Mouse (Mus musculus) intestine, embryonic 15.5 days (tissue): ENCODE results near the gene Slc2a2. TPM values are rescaled to one million over a fixed set of nuclear protein-coding genes. Genes with fewer than 3 reads are reported as not detected.

Experiments
- ATAC-seq: fragments of 200-750 bp; cut with Nextera tagmentation; 2 replicates; pipeline ENCODE4 v1.8.0; 2017; ENCODE audit warnings: moderate TSS enrichment, moderate library complexity
- H3K27ac ChIP-seq: fragments of 300-500 bp; sonication (generic); 2 replicates; pipeline ENCODE4 v1.5.1; 2015; ENCODE audit warnings: mild to moderate bottlenecking, inconsistent platforms
- H3K27me3 ChIP-seq: fragments of 300-500 bp; sonication (generic); replicated peaks from 2 replicates; pipeline ENCODE4 v1.6.1; 2015; ENCODE audit warnings: inconsistent platforms
- H3K36me3 ChIP-seq: fragments of 300-500 bp; sonication (generic); 2 replicates; pipeline ENCODE4 v1.6.1; 2015; ENCODE audit warnings: inconsistent platforms
- H3K4me1 ChIP-seq: fragments of 300-500 bp; sonication (generic); replicated peaks from 2 replicates; pipeline ENCODE4 v1.6.1; 2015; ENCODE audit warnings: inconsistent platforms
- H3K4me2 ChIP-seq: fragments of 300-500 bp; sonication (generic); replicated peaks from 2 replicates; pipeline ENCODE4 v1.6.1; 2015; ENCODE audit warnings: mild to moderate bottlenecking, inconsistent platforms
- H3K4me3 ChIP-seq: fragments of 300-500 bp; sonication (generic); replicated peaks from 2 replicates; pipeline ENCODE4 v1.5.1; 2015; ENCODE audit warnings: inconsistent platforms
- H3K9ac ChIP-seq: fragments of 300-500 bp; sonication (generic); 2 replicates; pipeline ENCODE4 v1.6.1; 2015; ENCODE audit warnings: inconsistent platforms
- H3K9me3 ChIP-seq: fragments of 300-500 bp; sonication (generic); 2 replicates; pipeline ENCODE4 v1.6.1; 2016; ENCODE audit warnings: inconsistent platforms
- WGBS: fragments of 180-500 bp; shearing (Covaris S2); methylation state at CpG from one replicate; pipeline ENCODE4 v1.1.7; 2015; 5-methylcytosine and 5-hydroxymethylcytosine counted together
- polyA plus RNA-seq: library from polyadenylated mRNA; unstranded; fragments of >200 nt; fragmentation: Nextera tagmentation; extraction: Ambion mirVana; gene quantifications from 2 replicates; pipeline ENCODE4 v1.2.1, GENCODE M21; 2015

The Slc2a2 gene
- polyA plus RNA-seq, 1 experiment from 2014 or later = 6.4 TPM

DNA sequence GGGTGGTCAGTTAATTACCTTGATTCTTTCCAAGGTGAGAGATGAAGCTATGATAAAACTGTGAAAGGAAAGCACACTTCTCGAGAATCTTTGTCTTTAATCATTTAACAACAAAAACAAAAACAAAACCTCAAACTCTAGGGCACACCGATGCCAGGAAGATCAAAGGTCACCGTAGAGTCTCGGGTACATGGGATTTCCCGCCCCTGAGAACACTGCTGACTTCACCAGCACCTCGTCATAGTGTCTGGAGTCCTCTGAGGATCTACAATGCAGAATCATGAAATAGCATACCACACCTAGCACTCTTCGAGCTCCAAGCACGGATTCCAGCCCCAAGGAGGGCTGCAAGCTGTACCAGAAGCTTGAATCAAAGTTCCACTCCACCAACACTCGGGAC, 82.8 kb downstream of the Slc2a2 start:
- no peak overlapping the region for H3K27ac ChIP-seq
- WGBS = 76% methylated on average over 9 of the region's 9 CpGs
- peak; percentile 15; the same call in 1 of the 2 replicates for ATAC-seq
- no peaks in the 10 kb centered on the region for H3K9me3 ChIP-seq
- peak overlapping the region; percentile 68 for H3K4me3 ChIP-seq
- H3K9ac ChIP-seq = no peak overlapping the region
- H3K36me3 ChIP-seq = no peaks in the 10 kb centered on the region
- H3K4me1 ChIP-seq = peaks cover 4% of the 10 kb centered on the region; the same call in 1 of the 2 replicates
- peak overlapping the region; percentile 99 for H3K4me2 ChIP-seq
- no peaks in the 10 kb centered on the region for H3K27me3 ChIP-seq

Other genes starting within 250 kb of the Slc2a2 start
- gene Eif5a2, start 83.4 kb downstream of the Slc2a2 start, polyA plus RNA-seq = 3.8 and 4.9 TPM in 2 replicates
- 398 and 497 TPM in 2 replicates for gene Rpl22l1, start 107.5 kb downstream of the Slc2a2 start, polyA plus RNA-seq
- gene Gm1527, start 194.7 kb downstream of the Slc2a2 start, polyA plus RNA-seq = not detected in 2 replicates